Mouse (Mus musculus): Measurements from ENCODE around the gene Arhgef28. TPM values are rescaled to one million over a fixed set of nuclear protein-coding genes. Genes with fewer than 3 reads are reported as not detected.

Arhgef28 gene
- polyA plus RNA-seq, 1 experiment from 2014 or later: 14.2 TPM

GRCm38 (mm10) chr13:98004647-98005414 lies 201.4 kb downstream of the Arhgef28 start:
- Histone ChIP-seq H3K4me3 (ENCODE audit: low read length) (no peak overlapping the region), H3K4me2 (ENCODE audit: low read depth, low read length) (no peak overlapping the region), H3K27ac (ENCODE audit: low read length) (no peak overlapping the region), H3K9me3 (ENCODE audit: control insufficient read depth, low read length) (no peaks in the 10 kb centered on the region), H3K36me3 (ENCODE audit: control insufficient read depth, insufficient read depth, low read length) (no peaks in the 10 kb centered on the region), H3K9ac (ENCODE audit: low read depth, low read length) (no peak overlapping the region), H3K27me3 (replicated peaks; ENCODE audit: control insufficient read depth, insufficient read depth, low read length) (no peaks in the 10 kb centered on the region), H3K4me1 (ENCODE audit: control insufficient read depth, insufficient read depth, low read length) (0 out of 2 replicates have a peak, but pooled peaks cover 4% of the 10 kb centered on the region)
- ATAC-seq: no peak
- 55% methylated on average over 2 of the region's 2 CpGs for WGBS

GRCm38 (mm10) chr13:98003690-98004089 lies 202.5 kb downstream of the Arhgef28 start:
- H3K4me1 ChIP-seq (ENCODE audit: control insufficient read depth, insufficient read depth, low read length): 0 out of 2 replicates have a peak, but pooled peaks cover 4% of the 10 kb centered on the region
- no peaks in the 10 kb centered on the region for H3K9me3 ChIP-seq (ENCODE audit: control insufficient read depth, low read length)

GRCm38 (mm10) chr13:98002598-98002997 lies 203.6 kb downstream of the Arhgef28 start:
- 84% methylated on average over 5 of the region's 5 CpGs for WGBS
- Histone ChIP-seq H3K4me2 (ENCODE audit: low read depth, low read length) (no peak overlapping the region), H3K27ac (ENCODE audit: low read length) (no peak overlapping the region), H3K9ac (ENCODE audit: low read depth, low read length) (no peak overlapping the region), H3K4me3 (ENCODE audit: low read length) (no peak overlapping the region), H3K9me3 (ENCODE audit: control insufficient read depth, low read length) (no peaks in the 10 kb centered on the region), H3K36me3 (ENCODE audit: control insufficient read depth, insufficient read depth, low read length) (no peaks in the 10 kb centered on the region), H3K4me1 (ENCODE audit: control insufficient read depth, insufficient read depth, low read length) (0 out of 2 replicates have a peak, but pooled peaks cover 4% of the 10 kb centered on the region), H3K27me3 (replicated peaks; ENCODE audit: control insufficient read depth, insufficient read depth, low read length) (no peaks in the 10 kb centered on the region)
- 0 out of 2 replicates have a peak, but pooled peaks have one; percentile 35 for ATAC-seq

More at GRCm38 (mm10) chr13:98003690-98004089, 202.5 kb downstream of the Arhgef28 start:
- Histone ChIP-seq H3K27me3 (replicated peaks; ENCODE audit: control insufficient read depth, insufficient read depth, low read length) (no peaks in the 10 kb centered on the region), H3K4me3 (ENCODE audit: low read length) (no peak overlapping the region), H3K4me2 (ENCODE audit: low read depth, low read length) (no peak overlapping the region), H3K27ac (ENCODE audit: low read length) (no peak overlapping the region), H3K36me3 (ENCODE audit: control insufficient read depth, insufficient read depth, low read length) (no peaks in the 10 kb centered on the region), H3K9ac (ENCODE audit: low read depth, low read length) (no peak overlapping the region)
- peak; percentile 55 for ATAC-seq
- WGBS: 42% methylated on average over 7 of the region's 7 CpGs

GRCm38 (mm10) chr13:98002121-98002520 lies 204.1 kb downstream of the Arhgef28 start:
- H3K4me1 ChIP-seq (ENCODE audit: control insufficient read depth, insufficient read depth, low read length): 0 out of 2 replicates have a peak, but pooled peaks cover 4% of the 10 kb centered on the region
- no peaks in the 10 kb centered on the region for H3K27me3 ChIP-seq (replicated peaks; ENCODE audit: control insufficient read depth, insufficient read depth, low read length)
- H3K4me2 ChIP-seq (ENCODE audit: low read depth, low read length): no peak overlapping the region
- H3K27ac ChIP-seq (ENCODE audit: low read length): no peak overlapping the region
- ATAC-seq: no peak
- H3K4me3 ChIP-seq (ENCODE audit: low read length): no peak overlapping the region
- H3K9me3 ChIP-seq (ENCODE audit: control insufficient read depth, low read length): no peaks in the 10 kb centered on the region
- no peaks in the 10 kb centered on the region for H3K36me3 ChIP-seq (ENCODE audit: control insufficient read depth, insufficient read depth, low read length)
- 17% methylated on average over 2 of the region's 2 CpGs for WGBS
- H3K9ac ChIP-seq (ENCODE audit: low read depth, low read length): no peak overlapping the region

GRCm38 (mm10) chr13:98001719-98002118 lies 204.5 kb downstream of the Arhgef28 start:
- Histone ChIP-seq H3K27ac (ENCODE audit: low read length) (no peak overlapping the region), H3K4me1 (ENCODE audit: control insufficient read depth, insufficient read depth, low read length) (0 out of 2 replicates have a peak, but pooled peaks cover 4% of the 10 kb centered on the region), H3K27me3 (replicated peaks; ENCODE audit: control insufficient read depth, insufficient read depth, low read length) (no peaks in the 10 kb centered on the region), H3K4me3 (ENCODE audit: low read length) (no peak overlapping the region), H3K36me3 (ENCODE audit: control insufficient read depth, insufficient read depth, low read length) (no peaks in the 10 kb centered on the region), H3K4me2 (ENCODE audit: low read depth, low read length) (no peak overlapping the region), H3K9me3 (ENCODE audit: control insufficient read depth, low read length) (no peaks in the 10 kb centered on the region), H3K9ac (ENCODE audit: low read depth, low read length) (no peak overlapping the region)
- 72% methylated on average over 11 of the region's 11 CpGs for WGBS
- no peak for ATAC-seq

DNA sequence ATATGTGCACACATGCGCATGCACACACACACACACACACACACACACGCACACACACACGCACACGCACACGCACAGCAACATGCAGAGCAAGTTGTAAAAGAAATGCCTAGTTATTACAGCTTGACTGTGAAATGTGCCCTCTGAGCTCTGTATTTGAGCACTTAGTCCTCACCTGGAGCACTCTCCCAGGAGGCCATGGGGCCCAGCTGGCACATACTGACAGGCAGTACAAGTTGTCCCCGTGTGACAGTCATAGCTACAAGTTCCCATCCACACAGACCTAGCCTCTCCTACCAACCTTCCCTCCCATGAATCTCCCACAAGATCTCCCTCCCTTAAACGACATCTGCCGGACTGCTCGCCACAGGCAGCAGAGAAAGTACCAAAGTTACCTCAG lies 205.4 kb downstream of the Arhgef28 start:
- H3K4me2 ChIP-seq (ENCODE audit: low read depth, low read length): no peak overlapping the region
- H3K27ac ChIP-seq (ENCODE audit: low read length): no peak overlapping the region
- no peak overlapping the region for H3K4me3 ChIP-seq (ENCODE audit: low read length)
- H3K36me3 ChIP-seq (ENCODE audit: control insufficient read depth, insufficient read depth, low read length): no peaks in the 10 kb centered on the region
- no peaks in the 10 kb centered on the region for H3K9me3 ChIP-seq (ENCODE audit: control insufficient read depth, low read length)
- H3K4me1 ChIP-seq (ENCODE audit: control insufficient read depth, insufficient read depth, low read length): 0 out of 2 replicates have a peak, but pooled peaks cover 4% of the 10 kb centered on the region
- ATAC-seq: no peak
- WGBS: 86% methylated on average over 9 of the region's 9 CpGs
- H3K9ac ChIP-seq (ENCODE audit: low read depth, low read length): no peak overlapping the region
- H3K27me3 ChIP-seq (replicated peaks; ENCODE audit: control insufficient read depth, insufficient read depth, low read length): no peaks in the 10 kb centered on the region

DNA sequence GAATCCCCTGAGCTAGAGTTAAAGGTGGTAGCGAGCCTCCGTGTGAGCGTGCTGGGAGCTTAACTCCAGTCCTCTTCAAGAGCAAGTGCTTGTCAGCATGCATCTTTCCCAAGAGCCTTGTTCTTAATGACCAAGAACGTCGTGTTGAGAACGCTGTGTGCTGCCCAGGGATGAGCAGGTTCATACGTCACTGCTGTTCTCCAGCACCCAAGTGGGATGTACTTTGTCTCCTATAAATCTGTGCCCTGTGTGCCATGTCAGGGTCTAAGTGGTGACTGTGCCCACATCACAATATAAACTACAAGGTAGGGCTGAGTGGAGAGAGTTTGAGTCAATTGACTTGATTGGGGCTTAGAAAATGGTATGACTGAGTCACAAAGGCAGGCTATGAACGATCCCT lies 207.1 kb downstream of the Arhgef28 start:
- H3K27ac ChIP-seq (ENCODE audit: low read length): no peak overlapping the region
- H3K4me2 ChIP-seq (ENCODE audit: low read depth, low read length): no peak overlapping the region
- no peaks in the 10 kb centered on the region for H3K9me3 ChIP-seq (ENCODE audit: control insufficient read depth, low read length)
- H3K4me3 ChIP-seq (ENCODE audit: low read length): no peak overlapping the region
- no peak for ATAC-seq
- no peak overlapping the region for H3K9ac ChIP-seq (ENCODE audit: low read depth, low read length)
- H3K27me3 ChIP-seq (replicated peaks; ENCODE audit: control insufficient read depth, insufficient read depth, low read length): no peaks in the 10 kb centered on the region
- 67% methylated on average over 8 of the region's 8 CpGs for WGBS
- H3K36me3 ChIP-seq (ENCODE audit: control insufficient read depth, insufficient read depth, low read length): no peaks in the 10 kb centered on the region
- H3K4me1 ChIP-seq (ENCODE audit: control insufficient read depth, insufficient read depth, low read length): 0 out of 2 replicates have a peak, but pooled peaks cover 4% of the 10 kb centered on the region

DNA sequence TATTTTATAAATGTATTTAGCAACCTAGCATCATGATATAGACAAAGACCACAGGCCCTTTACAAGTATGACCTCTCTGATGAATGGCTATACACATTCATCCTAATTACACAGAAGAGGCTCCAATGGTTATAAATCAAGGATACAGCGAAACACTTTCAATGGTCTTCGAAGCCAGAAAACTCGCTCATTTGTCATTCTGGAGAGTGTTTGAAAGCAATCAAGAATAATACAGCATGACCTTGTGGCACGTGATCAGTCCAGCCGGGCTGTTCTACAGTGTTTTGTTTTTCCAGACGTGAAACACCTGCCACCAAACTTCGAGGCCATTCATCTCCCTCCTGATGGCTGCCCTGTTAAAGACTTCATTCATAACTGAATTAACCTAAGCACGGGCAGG lies 207.7 kb downstream of the Arhgef28 start:
- 38% methylated on average over 8 of the region's 8 CpGs for WGBS
- no peaks in the 10 kb centered on the region for H3K36me3 ChIP-seq (ENCODE audit: control insufficient read depth, insufficient read depth, low read length)
- H3K4me2 ChIP-seq (ENCODE audit: low read depth, low read length): no peak overlapping the region
- no peaks in the 10 kb centered on the region for H3K27me3 ChIP-seq (replicated peaks; ENCODE audit: control insufficient read depth, insufficient read depth, low read length)
- no peaks in the 10 kb centered on the region for H3K9me3 ChIP-seq (ENCODE audit: control insufficient read depth, low read length)
- H3K27ac ChIP-seq (ENCODE audit: low read length): no peak overlapping the region
- ATAC-seq: 0 out of 2 replicates have a peak, but pooled peaks have one; percentile 43
- H3K4me1 ChIP-seq (ENCODE audit: control insufficient read depth, insufficient read depth, low read length): 0 out of 2 replicates have a peak, but pooled peaks cover 4% of the 10 kb centered on the region
- H3K9ac ChIP-seq (ENCODE audit: low read depth, low read length): no peak overlapping the region
- H3K4me3 ChIP-seq (ENCODE audit: low read length): no peak overlapping the region

DNA sequence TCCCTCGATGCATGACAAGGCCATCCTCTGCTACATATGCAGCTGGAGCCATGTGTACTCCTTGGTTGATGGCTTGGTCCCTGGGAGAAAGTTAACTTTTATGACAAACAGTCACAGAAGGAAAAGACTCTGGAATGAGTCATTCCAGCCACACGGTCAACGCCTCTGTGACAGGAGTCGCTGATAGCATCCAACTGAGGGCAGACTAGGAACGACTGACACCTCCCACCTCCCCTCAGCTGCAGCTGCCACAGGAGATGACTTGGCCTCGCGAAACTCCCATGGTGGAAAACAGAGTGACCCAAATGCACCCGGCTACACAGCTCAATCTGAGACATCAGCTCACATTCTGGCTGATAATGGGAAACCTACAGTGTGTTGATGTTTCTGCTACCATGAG lies 215.3 kb downstream of the Arhgef28 start:
- H3K4me1 ChIP-seq (ENCODE audit: control insufficient read depth, insufficient read depth, low read length): no peaks in the 10 kb centered on the region
- no peak for ATAC-seq
- 53% methylated on average over 8 of the region's 8 CpGs for WGBS

More for the DNA sequence above, 215.3 kb downstream of the Arhgef28 start:
- Histone ChIP-seq H3K9ac (ENCODE audit: low read depth, low read length) (no peak overlapping the region), H3K9me3 (ENCODE audit: control insufficient read depth, low read length) (no peaks in the 10 kb centered on the region), H3K4me3 (ENCODE audit: low read length) (no peak overlapping the region), H3K27me3 (replicated peaks; ENCODE audit: control insufficient read depth, insufficient read depth, low read length) (no peaks in the 10 kb centered on the region), H3K36me3 (ENCODE audit: control insufficient read depth, insufficient read depth, low read length) (no peaks in the 10 kb centered on the region), H3K27ac (ENCODE audit: low read length) (no peak overlapping the region), H3K4me2 (ENCODE audit: low read depth, low read length) (no peak overlapping the region)
